Mouse (Mus musculus) heart, postnatal 0 days (tissue): ENCODE measurements around the gene Wasf3. TPM values are rescaled to one million over a fixed set of nuclear protein-coding genes. Genes with fewer than 3 reads are reported as not detected.
"Not testable (repeated sequence)": the region's sequence is repeated elsewhere in the genome, so short reads cannot be mapped to it uniquely, and the experiment has no call there.

ENCODE experiments used
- ATAC-seq: fragments of 200-750 bp; cut with Nextera tagmentation; 2 replicates; pipeline ENCODE4 v1.8.0; 2017; ENCODE audit warnings: low read depth, moderate number of reproducible peaks, moderate library complexity; ENCODE audit not compliant: insufficient read depth
- DNase-seq: peaks from one replicate; pipeline ENCODE4 v3.0.0-alpha.2; 2016; ENCODE audit warnings: low spot score
- H3K27ac ChIP-seq: fragments of 300-500 bp; sonication (generic); 2 replicates; pipeline ENCODE4 v1.5.1; 2014; ENCODE audit warnings: low read depth, mild to moderate bottlenecking
- H3K27me3 ChIP-seq: fragments of 300-500 bp; sonication (generic); 2 replicates; pipeline ENCODE4 v1.6.1; 2014; ENCODE audit warnings: low read length, mixed read lengths; ENCODE audit not compliant: control insufficient read depth, insufficient read depth
- H3K36me3 ChIP-seq: fragments of 300-500 bp; sonication (generic); replicated peaks from 2 replicates; pipeline ENCODE4 v1.6.1; 2014; ENCODE audit warnings: low read length, mixed read lengths; ENCODE audit not compliant: control insufficient read depth, insufficient read depth
- H3K4me1 ChIP-seq: fragments of 300-500 bp; sonication (generic); 2 replicates; pipeline ENCODE4 v1.6.1; 2014; ENCODE audit warnings: antibody characterized with exemption; ENCODE audit not compliant: control insufficient read depth, insufficient read depth
- H3K4me2 ChIP-seq: fragments of 300-500 bp; sonication (generic); 2 replicates; pipeline ENCODE4 v1.6.1; 2014; ENCODE audit warnings: low read depth, mild to moderate bottlenecking, low read length, moderate library complexity
- H3K4me3 ChIP-seq: fragments of 300-500 bp; sonication (generic); 2 replicates; pipeline ENCODE4 v1.5.1; 2014; ENCODE audit warnings: low read depth, low read length
- H3K9ac ChIP-seq: fragments of 300-500 bp; sonication (generic); replicated peaks from 2 replicates; pipeline ENCODE4 v1.6.1; 2014; ENCODE audit warnings: low read depth, low read length, mixed read lengths
- H3K9me3 ChIP-seq: fragments of 300-500 bp; sonication (generic); replicated peaks from 2 replicates; pipeline ENCODE4 v1.6.1; 2016; ENCODE audit warnings: low read length; ENCODE audit not compliant: control insufficient read depth
- CTCF ChIP-seq: IDR thresholded peaks from 2 replicates; pipeline ENCODE4 v1.5.1; 2016; ENCODE audit warnings: antibody characterized with exemption, control low read depth, low read depth
- EP300 ChIP-seq: IDR thresholded peaks from 2 replicates; pipeline ENCODE4 v1.6.1; 2016; ENCODE audit warnings: antibody characterized with exemption, low read depth
- WGBS: fragments of 180-500 bp; shearing (Covaris S2); extraction: QIAGEN DNeasy Blood & Tissue Kit; methylation state at CpG from one replicate; pipeline ENCODE4 v1.1.7; 2014; 5-methylcytosine and 5-hydroxymethylcytosine counted together
- polyA plus RNA-seq: library from polyadenylated mRNA; unstranded; fragments of >200 nt; fragmentation: Nextera tagmentation; extraction: Ambion mirVana; gene quantifications from 2 replicates; pipeline ENCODE4 v1.2.1, GENCODE M21; 2015
- total RNA-seq: library from RNA; depleted of rRNA; stranded (reverse); fragments of >200 nt; gene quantifications from 2 replicates; pipeline ENCODE4 v1.2.3, GENCODE M21; 2014; ENCODE audit warnings: low replicate concordance

Wasf3 gene
- total and polyA plus RNA-seq, 2 experiments from 2014 or later = 0.08 TPM; not detected in 1

GRCm38 (mm10) chr5:146383401-146383800 lies 1.4 kb upstream of the Wasf3 start:
- Histone ChIP-seq H3K9me3 (peaks cover 3% of the 10 kb centered on the region), H3K9ac (no peak overlapping the region), H3K36me3 (no peaks in the 10 kb centered on the region), H3K4me2 (no peak overlapping the region), H3K27ac (no peak overlapping the region), H3K4me1 (no peaks in the 10 kb centered on the region), H3K4me3 (no peak overlapping the region), H3K27me3 (peaks cover 26% of the 10 kb centered on the region)
- TF ChIP-seq CTCF (no peak), EP300 (no peak)
- DNase-seq (no peak), ATAC-seq (no peak)
- WGBS = 66% methylated on average over 6 of the region's 6 CpGs

DNA sequence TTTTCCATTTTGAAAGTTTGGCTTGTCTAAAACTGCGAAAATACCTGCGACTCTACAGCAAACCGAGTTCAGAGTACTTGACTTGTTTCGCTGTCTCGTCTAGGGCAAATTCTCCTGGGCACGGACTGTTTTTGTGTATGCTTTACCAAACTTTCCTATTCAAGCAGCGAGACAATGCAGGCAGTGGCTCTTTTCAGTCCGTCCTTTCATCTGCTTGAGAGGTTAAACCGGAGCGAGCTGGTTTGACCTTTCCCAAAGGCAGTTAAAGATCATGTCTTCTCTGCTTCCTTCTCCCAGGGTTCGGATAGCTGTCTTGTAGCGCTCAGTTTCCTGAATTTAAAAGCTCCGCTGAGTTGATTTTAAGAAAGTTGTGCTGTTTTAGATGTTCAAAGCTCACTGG lies 1.2 kb downstream of the Wasf3 start:
- no peaks in the 10 kb centered on the region for H3K4me1 ChIP-seq
- ATAC-seq (no peak), DNase-seq (no peak)
- no peak overlapping the region for H3K9ac ChIP-seq
- 41% methylated on average over 13 of the region's 13 CpGs for WGBS
- H3K4me3 ChIP-seq = no peak overlapping the region
- peaks cover 26% of the 10 kb centered on the region for H3K27me3 ChIP-seq
- no peaks in the 10 kb centered on the region for H3K36me3 ChIP-seq
- H3K9me3 ChIP-seq = peaks cover 3% of the 10 kb centered on the region
- H3K27ac ChIP-seq = no peak overlapping the region
- TF ChIP-seq CTCF = no peak
- no peak for TF ChIP-seq EP300
- no peak overlapping the region for H3K4me2 ChIP-seq

GRCm38 (mm10) chr5:146386906-146387305 lies 2.1 kb downstream of the Wasf3 start:
- no peak for DNase-seq
- Histone ChIP-seq H3K4me1 (no peaks in the 10 kb centered on the region), H3K9me3 (peaks cover 3% of the 10 kb centered on the region), H3K27me3 (peaks cover 26% of the 10 kb centered on the region), H3K27ac (no peak overlapping the region), H3K4me3 (no peak overlapping the region), H3K9ac (no peak overlapping the region), H3K36me3 (no peaks in the 10 kb centered on the region), H3K4me2 (no peak overlapping the region)
- WGBS = 85% methylated on average over 4 of the region's 4 CpGs
- TF ChIP-seq EP300 (no peak), CTCF (no peak)
- ATAC-seq = no peak

DNA sequence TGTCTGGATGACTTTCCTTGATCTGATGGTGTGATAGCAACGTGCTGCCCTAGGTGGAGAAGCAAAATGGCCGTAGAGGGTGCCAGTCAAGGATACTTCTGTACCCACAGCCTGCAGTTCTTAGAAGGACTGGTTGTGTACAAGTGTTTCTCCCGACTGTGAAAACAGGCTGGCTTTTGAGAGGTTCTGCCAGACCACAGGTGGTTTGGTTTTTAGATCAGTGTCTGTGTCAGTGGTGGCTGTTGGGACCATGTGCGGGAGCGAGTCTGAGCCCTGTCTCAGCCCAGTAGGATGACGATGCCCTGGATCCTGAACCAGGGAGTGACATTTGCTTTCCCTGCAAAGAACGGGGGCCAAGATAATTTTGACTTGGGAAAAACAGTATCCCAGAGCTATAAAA lies 9.8 kb downstream of the Wasf3 start:
- Histone ChIP-seq H3K9ac (no peak overlapping the region), H3K27me3 (no peaks in the 10 kb centered on the region), H3K9me3 (peaks cover 4% of the 10 kb centered on the region; the same call in 1 of the 2 replicates), H3K27ac (no peak overlapping the region), H3K36me3 (no peaks in the 10 kb centered on the region), H3K4me1 (no peaks in the 10 kb centered on the region), H3K4me2 (no peak overlapping the region), H3K4me3 (no peak overlapping the region)
- no peak for TF ChIP-seq CTCF
- TF ChIP-seq EP300 = no peak
- DNase-seq = no peak
- ATAC-seq = no peak
- WGBS = 82% methylated on average over 7 of the region's 7 CpGs

DNA sequence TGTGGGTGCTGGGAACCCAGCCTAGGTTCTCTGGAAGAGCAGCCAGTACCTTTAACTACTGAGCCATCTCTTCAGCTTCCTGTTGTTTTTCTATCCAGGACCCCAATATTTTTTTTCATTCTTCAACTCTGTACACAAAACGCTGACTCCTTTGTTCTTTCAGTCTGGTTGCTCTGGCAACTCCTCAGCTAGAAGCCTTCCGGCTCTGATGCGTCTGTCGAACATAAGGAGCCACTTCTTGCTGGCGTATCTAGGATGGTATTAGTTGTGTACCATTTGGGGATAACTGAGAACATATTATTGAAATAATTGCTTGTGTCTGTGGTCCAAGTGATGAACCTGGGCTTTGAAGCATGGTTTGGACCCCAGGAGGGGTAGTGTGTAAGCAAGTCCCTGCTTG lies 12.5 kb downstream of the Wasf3 start:
- H3K27me3 ChIP-seq = no peaks in the 10 kb centered on the region
- TF ChIP-seq EP300 (no peak), CTCF (no peak)
- DNase-seq (no peak), ATAC-seq (no peak)
- WGBS = 85% methylated on average over 5 of the region's 5 CpGs
- no peak overlapping the region for H3K9ac ChIP-seq
- no peaks in the 10 kb centered on the region for H3K36me3 ChIP-seq
- H3K9me3 ChIP-seq = peaks cover 4% of the 10 kb centered on the region; the same call in 1 of the 2 replicates
- H3K27ac ChIP-seq = no peak overlapping the region
- H3K4me1 ChIP-seq = no peaks in the 10 kb centered on the region
- H3K4me3 ChIP-seq = no peak overlapping the region
- H3K4me2 ChIP-seq = no peak overlapping the region

DNA sequence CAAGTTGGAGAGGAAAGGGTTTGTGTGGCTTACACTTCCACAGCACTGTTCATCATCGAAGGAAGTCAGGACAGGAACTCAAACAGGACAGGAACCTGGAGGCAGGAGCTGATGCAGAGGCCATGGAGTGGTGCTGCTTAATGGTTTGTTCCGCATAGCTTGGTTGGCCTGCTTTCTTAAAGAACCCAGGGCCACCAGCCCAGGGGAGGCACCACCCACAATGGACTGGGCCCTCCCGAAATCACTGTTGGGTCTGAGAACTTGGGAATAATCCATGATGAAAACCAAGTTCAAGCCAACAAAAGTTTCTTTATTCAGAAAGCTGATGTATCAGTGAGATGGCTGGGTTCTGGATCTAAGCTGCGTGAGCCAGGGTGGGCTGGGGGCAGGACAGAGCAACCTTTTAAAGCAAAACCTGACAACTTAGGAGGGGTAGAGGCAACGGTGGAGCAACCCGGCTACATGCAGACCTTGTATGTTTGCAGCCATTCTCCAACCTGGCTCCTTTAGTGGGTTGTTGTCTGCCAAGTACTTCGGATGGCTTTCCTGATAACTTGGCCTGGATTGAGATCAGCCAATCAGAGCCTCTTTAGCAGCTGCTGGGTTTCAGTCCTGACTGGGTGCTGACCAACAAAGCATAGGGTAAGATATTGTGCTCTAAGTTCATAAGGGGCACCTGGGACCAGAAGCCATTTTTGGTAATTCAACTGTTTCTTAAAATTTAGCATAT lies 13.8 kb downstream of the Wasf3 start:
- H3K27me3 ChIP-seq = no peaks in the 10 kb centered on the region
- no peak overlapping the region for H3K4me3 ChIP-seq
- H3K9me3 ChIP-seq = peaks cover 4% of the 10 kb centered on the region; the same call in 1 of the 2 replicates
- TF ChIP-seq EP300 (no peak), CTCF (no peak)
- 77% methylated on average over 7 of the region's 7 CpGs for WGBS
- no peak overlapping the region for H3K4me2 ChIP-seq
- DNase-seq = no peak
- H3K36me3 ChIP-seq = no peaks in the 10 kb centered on the region
- H3K27ac ChIP-seq = no peak overlapping the region
- no peak overlapping the region for H3K9ac ChIP-seq
- no peak for ATAC-seq
- H3K4me1 ChIP-seq = no peaks in the 10 kb centered on the region

GRCm38 (mm10) chr5:146401012-146401411 lies 16.2 kb downstream of the Wasf3 start:
- not testable (repeated sequence) for H3K9ac ChIP-seq, ATAC-seq, DNase-seq, H3K4me1 ChIP-seq, H3K27me3 ChIP-seq, H3K4me2 ChIP-seq, H3K27ac ChIP-seq, H3K9me3 ChIP-seq, H3K4me3 ChIP-seq, H3K36me3 ChIP-seq
- WGBS = 87% methylated on average over 6 of the region's 6 CpGs
